Mouse (Mus musculus) spleen, adult 2 months (tissue): ENCODE measurements around the gene Trabd2b.

Experiments
- CTCF ChIP-seq: fragments of 200-500 bp; IDR thresholded peaks from 2 replicates; pipeline ENCODE4 v1.5.1; 2011; ENCODE audit warnings: mild to moderate bottlenecking, inconsistent platforms; ENCODE audit not compliant: insufficient read depth, insufficient read length, insufficient replicate concordance; ENCODE audit errors: extremely low read depth
- POLR2A ChIP-seq: fragments of 200-500 bp; IDR thresholded peaks from 2 replicates; pipeline ENCODE4 v1.6.1; 2011; ENCODE audit warnings: low read depth, low read length, inconsistent platforms

GRCm38 (mm10) chr4:114423084-114423483 is 16.6 kb downstream of the Trabd2b start:
- no peak for TF ChIP-seq CTCF
- TF ChIP-seq POLR2A = no peak
